Mouse (Mus musculus): ENCODE results near the gene Arl14ep. TPM values are rescaled to one million over a fixed set of nuclear protein-coding genes. Genes with fewer than 3 reads are reported as not detected.

Arl14ep gene
- polyA plus RNA-seq, 1 experiment from 2014 or later = 65.2 TPM

GRCm38 (mm10) chr2:106954975-106955374, 19.2 kb downstream of the Arl14ep start:
- WGBS = 37% methylated on average over 6 of the region's 6 CpGs
- no peak overlapping the region for H3K4me2 ChIP-seq (replicated peaks)

GRCm38 (mm10) chr2:106942451-106942850, 31.8 kb downstream of the Arl14ep start:
- no peak overlapping the region for H3K27ac ChIP-seq
- H3K9ac ChIP-seq = no peak overlapping the region
- H3K4me1 ChIP-seq = no peaks in the 10 kb centered on the region
- H3K27me3 ChIP-seq = no peaks in the 10 kb centered on the region
- H3K36me3 ChIP-seq = no peaks in the 10 kb centered on the region
- H3K9me3 ChIP-seq = no peaks in the 10 kb centered on the region
- H3K4me2 ChIP-seq (replicated peaks) = no peak overlapping the region
- no peak overlapping the region for H3K4me3 ChIP-seq
- no peak for ATAC-seq (ENCODE audit: insufficient number of reproducible peaks, insufficient read depth, low FRiP score, low TSS enrichment)
- WGBS = 80% methylated on average over 1 of the region's 1 CpGs

More at GRCm38 (mm10) chr2:106954975-106955374, 19.2 kb downstream of the Arl14ep start:
- Histone ChIP-seq H3K9ac (no peak overlapping the region), H3K27ac (no peak overlapping the region), H3K36me3 (no peaks in the 10 kb centered on the region), H3K27me3 (no peaks in the 10 kb centered on the region), H3K4me1 (0 out of 2 replicates have a peak, but pooled peaks cover 6% of the 10 kb centered on the region), H3K9me3 (no peaks in the 10 kb centered on the region), H3K4me3 (no peak overlapping the region)
- no peak for ATAC-seq (ENCODE audit: insufficient number of reproducible peaks, insufficient read depth, low FRiP score, low TSS enrichment)

- no peaks in the 10 kb centered on the region for H3K4me1 ChIP-seq
- no peaks in the 10 kb centered on the region for H3K36me3 ChIP-seq
- H3K27me3 ChIP-seq = no peaks in the 10 kb centered on the region
- ATAC-seq (ENCODE audit: insufficient number of reproducible peaks, insufficient read depth, low FRiP score, low TSS enrichment) = no peak
- H3K27ac ChIP-seq = no peak overlapping the region
- no peak overlapping the region for H3K4me2 ChIP-seq (replicated peaks)
- WGBS = 89% methylated on average over 2 of the region's 2 CpGs
- H3K9me3 ChIP-seq = no peaks in the 10 kb centered on the region
- no peak overlapping the region for H3K9ac ChIP-seq
- H3K4me3 ChIP-seq = no peak overlapping the region
Measured at GRCm38 (mm10) chr2:106935681-106936080, 38.5 kb downstream of the Arl14ep start.

GRCm38 (mm10) chr2:106929906-106930305, 44.3 kb downstream of the Arl14ep start:
- WGBS = 69% methylated on average over 3 of the region's 3 CpGs

More at GRCm38 (mm10) chr2:106929906-106930305, 44.3 kb downstream of the Arl14ep start:
- Histone ChIP-seq H3K27ac (no peak overlapping the region), H3K4me3 (no peak overlapping the region), H3K9me3 (no peaks in the 10 kb centered on the region), H3K9ac (no peak overlapping the region), H3K4me1 (no peaks in the 10 kb centered on the region), H3K4me2 (replicated peaks) (no peak overlapping the region), H3K36me3 (no peaks in the 10 kb centered on the region), H3K27me3 (no peaks in the 10 kb centered on the region)
- ATAC-seq (ENCODE audit: insufficient number of reproducible peaks, insufficient read depth, low FRiP score, low TSS enrichment) = no peak

Other genes starting within 250 kb of the Arl14ep start
- gene Fshb, start 85.2 kb upstream of the Arl14ep start, polyA plus RNA-seq (2016; fragmentation: Nextera tagmentation; extraction: Ambion mirVana) = not detected in 2 replicates